Mouse (Mus musculus): ENCODE results near the gene Tmem186.

The Tmem186 gene

DNA sequence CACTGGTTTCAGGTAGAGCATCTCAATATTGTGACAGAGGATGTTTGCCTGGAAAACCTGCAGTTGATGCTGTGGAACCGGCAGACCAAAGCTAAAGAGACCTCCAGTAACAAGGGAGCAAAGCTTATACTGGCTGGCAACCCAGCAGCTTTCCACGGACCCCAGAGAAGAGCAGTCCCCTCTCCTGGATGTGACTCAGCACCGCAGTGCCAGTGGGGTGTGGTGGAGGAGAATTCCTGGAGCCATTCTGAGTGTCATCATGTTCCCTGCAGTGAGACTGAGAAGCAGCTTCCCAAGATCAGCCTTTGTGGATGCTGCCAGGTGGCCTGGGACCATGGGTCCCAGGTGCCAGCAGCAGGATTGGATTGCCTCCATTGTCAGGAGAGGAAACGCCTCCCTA, 24.5 kb downstream of the Tmem186 start:
- no peak for DNase-seq (ENCODE audit: low read depth, low spot score)

DNA sequence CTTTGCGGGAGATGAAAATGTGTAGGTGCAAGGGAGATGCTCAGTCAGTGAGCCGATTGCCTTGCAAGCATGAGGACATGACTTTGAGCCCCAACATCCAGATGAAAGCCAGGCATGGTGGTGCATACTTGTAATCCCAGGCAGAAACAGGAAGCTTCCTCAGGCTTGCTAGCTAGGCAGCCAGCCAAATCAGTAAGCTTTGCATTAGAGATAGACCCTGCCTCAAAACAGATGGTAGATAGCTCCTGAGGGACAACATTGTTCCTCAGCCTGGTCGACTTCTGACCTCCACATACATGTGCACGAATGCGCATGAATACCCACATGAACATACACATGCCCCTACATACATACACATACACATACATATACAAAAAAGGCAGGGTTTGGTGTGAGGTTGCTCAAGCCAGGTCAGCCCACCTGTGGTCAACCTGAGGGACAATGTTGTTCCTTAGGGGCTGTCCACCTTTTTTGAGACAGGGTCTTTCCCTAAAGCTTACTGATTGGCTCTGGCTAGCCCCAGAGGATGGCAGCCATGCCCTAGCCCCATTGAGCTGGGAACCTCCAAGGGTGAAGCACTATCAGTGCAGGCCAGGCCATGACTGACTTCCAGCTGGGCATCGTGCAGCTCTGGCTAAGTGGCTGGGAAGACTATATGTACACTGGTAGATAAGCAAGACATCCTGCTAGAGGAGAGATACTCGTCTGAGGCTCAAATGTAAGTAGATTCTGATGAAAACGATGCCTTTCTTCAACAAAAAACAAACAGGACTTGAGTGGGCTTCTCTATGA, 25.1 kb downstream of the Tmem186 start:
- no peak for DNase-seq (ENCODE audit: low read depth, low spot score)

DNA sequence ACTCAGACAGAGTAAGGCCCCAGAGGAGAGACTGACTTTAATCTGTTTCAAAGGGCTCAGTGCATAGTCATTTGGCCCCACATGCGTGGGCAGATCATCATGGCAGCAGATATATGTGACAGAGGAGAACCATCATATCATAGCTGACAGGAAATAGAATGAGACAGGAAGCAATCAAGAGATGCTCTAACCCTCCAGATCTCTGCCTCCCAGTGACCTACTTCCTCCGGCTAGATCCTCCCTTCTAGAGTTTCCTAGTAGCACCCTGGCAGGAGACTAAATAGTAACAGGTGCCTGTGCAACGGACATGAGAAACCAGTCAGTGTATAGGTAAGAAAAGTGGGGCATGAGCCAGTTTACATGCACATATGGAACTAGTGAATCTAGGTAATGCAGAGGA, 27.1 kb downstream of the Tmem186 start:
- DNase-seq (ENCODE audit: low read depth, low spot score): no peak

DNA sequence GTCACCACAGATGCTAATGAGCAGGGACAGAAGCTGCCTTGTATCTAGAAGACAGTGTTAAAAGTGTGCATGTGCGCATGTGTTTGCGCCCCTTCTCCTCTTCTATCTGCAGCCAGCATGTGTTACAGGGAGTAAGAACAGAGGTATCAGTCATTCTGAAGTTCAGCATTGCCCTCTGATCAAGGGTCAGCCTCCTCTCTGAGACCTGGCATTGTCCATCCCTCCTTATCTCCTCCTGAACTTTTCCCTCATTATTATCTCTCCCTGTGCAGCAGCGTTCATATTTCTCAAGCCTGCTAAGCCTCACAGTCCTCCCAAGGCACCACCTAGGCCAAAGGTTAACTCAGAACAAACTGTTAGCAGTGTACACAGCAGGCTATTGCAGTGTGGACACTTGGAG, 33.7 kb downstream of the Tmem186 start:
- no peak for DNase-seq (ENCODE audit: low read depth, low spot score)

DNA sequence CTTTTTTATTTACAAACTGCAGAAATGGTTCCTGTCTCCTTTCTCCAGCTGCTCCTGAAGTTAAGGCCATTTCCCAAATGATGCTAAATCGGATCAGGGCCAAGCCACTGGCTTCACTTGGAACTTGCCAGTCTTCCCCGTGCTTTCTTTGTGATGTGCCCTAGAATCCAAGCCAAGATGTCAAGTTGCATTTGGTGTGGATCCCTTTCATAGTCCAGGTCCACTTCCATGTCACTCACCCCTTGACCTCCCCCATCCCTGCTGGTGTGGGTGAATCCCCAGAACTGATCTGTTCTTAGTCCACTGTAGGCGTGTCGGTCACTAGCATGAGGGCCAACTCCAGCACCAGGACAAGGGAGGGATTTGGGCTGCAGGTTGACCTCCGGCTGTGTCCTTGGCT, 40.0 kb downstream of the Tmem186 start:
- DNase-seq (ENCODE audit: low read depth, low spot score): no peak

DNA sequence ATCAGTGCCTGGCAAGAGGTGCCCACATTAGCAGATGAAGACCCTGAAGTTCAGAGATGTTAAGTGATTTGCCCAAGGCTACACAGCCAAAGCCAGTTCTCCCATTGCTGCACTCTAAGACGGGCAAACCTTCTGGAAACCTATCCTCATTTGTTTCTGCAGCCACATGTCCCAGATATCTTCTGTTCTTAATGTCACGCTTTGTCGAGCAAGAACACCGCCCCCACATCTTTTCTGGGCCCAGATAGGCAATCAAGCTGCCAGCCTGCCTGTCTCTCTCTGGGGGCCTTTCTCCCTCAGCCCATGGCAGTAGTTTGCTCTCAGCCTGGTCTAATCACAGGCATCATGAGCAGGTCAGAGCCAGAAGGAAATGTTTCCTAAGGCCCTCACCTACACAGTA, 41.2 kb downstream of the Tmem186 start:
- DNase-seq (ENCODE audit: low read depth, low spot score): no peak

DNA sequence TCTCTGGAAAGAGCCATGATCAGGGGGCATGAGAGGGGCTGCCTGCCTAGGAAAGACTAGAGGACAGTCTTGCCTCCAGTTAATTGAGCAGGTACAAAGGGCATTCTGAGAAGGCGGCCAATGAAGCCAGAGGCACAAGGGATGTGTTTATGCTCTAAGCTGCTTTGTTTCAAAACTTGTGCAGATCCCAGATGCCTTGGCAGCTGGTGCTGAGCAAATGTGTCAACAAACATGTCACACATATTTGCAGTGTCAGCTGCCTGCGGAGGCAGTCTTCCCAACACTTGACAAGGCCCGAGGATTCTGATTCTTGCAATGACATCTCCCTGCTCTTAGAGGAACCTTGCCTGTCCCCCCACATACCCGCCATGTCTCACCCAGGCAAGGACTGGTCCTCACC, 42.1 kb downstream of the Tmem186 start:
- DNase-seq (ENCODE audit: low read depth, low spot score): no peak

DNA sequence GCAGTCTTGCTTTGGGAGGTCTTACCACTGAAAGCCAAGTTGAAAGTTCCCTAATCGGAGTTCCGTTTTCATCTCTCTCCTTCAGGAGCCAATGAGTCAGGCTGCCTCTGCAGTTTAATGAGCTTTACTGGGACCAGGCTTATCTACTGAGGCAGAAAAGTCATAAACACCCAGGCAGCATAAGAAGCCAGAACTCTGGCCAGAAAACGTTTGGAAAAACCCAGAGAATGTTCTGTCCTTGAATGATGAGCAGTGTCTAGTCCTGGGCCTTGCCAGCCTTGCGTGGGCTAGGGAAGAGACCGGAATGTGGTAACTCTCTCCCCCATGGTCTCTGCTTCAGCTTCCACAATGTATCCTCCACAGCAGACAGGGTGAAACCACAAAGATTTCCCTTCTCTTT, 52.5 kb downstream of the Tmem186 start:
- no peak for DNase-seq (ENCODE audit: low read depth, low spot score)

DNA sequence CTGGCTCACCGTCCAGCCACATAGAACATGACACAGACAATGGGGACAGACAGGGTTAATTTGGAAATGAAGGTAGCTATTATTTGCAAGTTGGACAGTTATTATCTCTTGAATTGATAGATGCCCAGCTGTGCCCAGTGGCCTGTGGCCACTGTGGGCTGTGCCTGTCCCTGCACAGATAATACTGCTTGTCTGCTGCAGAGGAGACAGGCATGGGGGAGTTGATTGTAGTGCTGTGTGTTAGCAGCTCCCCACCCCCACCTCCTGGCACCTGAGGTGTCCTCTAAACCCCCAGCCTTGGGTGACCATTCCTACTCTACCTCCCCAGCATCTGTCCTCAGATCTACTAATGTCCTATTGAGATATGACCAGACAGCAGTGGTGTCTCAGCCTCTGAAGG, 53.3 kb downstream of the Tmem186 start:
- DNase-seq (ENCODE audit: low read depth, low spot score): no peak

Data from A20 (cell line).